Mouse (Mus musculus) inflammation-experienced regulatory T-cells, adult 6 months (primary cell): ENCODE results near the gene Nsmf. TPM values are rescaled to one million over a fixed set of nuclear protein-coding genes. Genes with fewer than 3 reads are reported as not detected.

Experiments used
- ATAC-seq: one replicate; pipeline ENCODE4 v1.8.0; 2017
- polyA plus RNA-seq, 3 experiments: library from polyadenylated mRNA; unstranded; fragments of 100-300 nt; shearing (Covaris generic); gene quantifications; one replicate each; pipeline ENCODE4 v1.2.1; 2017

Nsmf gene
- 10 to 100 TPM; 11.3 to 20.4 (median 11.4) TPM for polyA plus RNA-seq

GRCm38 (mm10) chr2:25054221-25055067 is at the start of gene Nsmf:
TSS of gene Nsmf (plus strand) at chr2:25054355.
- peak; percentile 95 for ATAC-seq

GRCm38 (mm10) chr2:25006767-25007166 is 47.4 kb upstream of the Nsmf start:
- no peak for ATAC-seq

- no peak for ATAC-seq
Observed at GRCm38 (mm10) chr2:25008250-25008649, 45.9 kb upstream of the Nsmf start.

GRCm38 (mm10) chr2:25022678-25023077 is 31.5 kb upstream of the Nsmf start:
- ATAC-seq = no peak

GRCm38 (mm10) chr2:25025109-25025508 is 29.0 kb upstream of the Nsmf start:
- no peak for ATAC-seq

GRCm38 (mm10) chr2:25034994-25035393 is 19.2 kb upstream of the Nsmf start:
- no peak for ATAC-seq

- ATAC-seq = no peak
Observed at GRCm38 (mm10) chr2:25040089-25040488, 14.1 kb upstream of the Nsmf start.

- no peak for ATAC-seq
Observed at GRCm38 (mm10) chr2:25050921-25051320, 3.2 kb upstream of the Nsmf start.

GRCm38 (mm10) chr2:25051450-25051849 is 2.7 kb upstream of the Nsmf start:
- ATAC-seq = no peak

- no peak for ATAC-seq
Observed at GRCm38 (mm10) chr2:25053101-25053500, 1.1 kb upstream of the Nsmf start.

GRCm38 (mm10) chr2:25055068-25055405 is 882 bp downstream of the Nsmf start:
- no peak for ATAC-seq

GRCm38 (mm10) chr2:25055409-25056155 is 1.4 kb downstream of the Nsmf start:
- no peak for ATAC-seq

- ATAC-seq = no peak
Observed at GRCm38 (mm10) chr2:25058926-25059325, 4.8 kb downstream of the Nsmf start.

GRCm38 (mm10) chr2:25063523-25063922 is 9.4 kb downstream of the Nsmf start:
- ATAC-seq = no peak

GRCm38 (mm10) chr2:25064285-25064684 is 10.1 kb downstream of the Nsmf start:
- ATAC-seq = no peak

- no peak for ATAC-seq
Observed at GRCm38 (mm10) chr2:25065537-25065936, 11.4 kb downstream of the Nsmf start.

GRCm38 (mm10) chr2:25066552-25066951 is 12.4 kb downstream of the Nsmf start:
- no peak for ATAC-seq

- no peak for ATAC-seq
Observed at GRCm38 (mm10) chr2:25069537-25069936, 15.4 kb downstream of the Nsmf start.

GRCm38 (mm10) chr2:25072398-25072797 is 18.2 kb downstream of the Nsmf start:
- no peak for ATAC-seq

- ATAC-seq = no peak
Observed at GRCm38 (mm10) chr2:25075506-25075905, 21.4 kb downstream of the Nsmf start.

GRCm38 (mm10) chr2:25078967-25079366 is 24.8 kb downstream of the Nsmf start:
- ATAC-seq = no peak

- ATAC-seq = no peak
Observed at GRCm38 (mm10) chr2:25080076-25080475, 25.9 kb downstream of the Nsmf start, which contains the start of gene Entpd8. TSS of gene Entpd8 (plus strand) at chr2:25080304.

GRCm38 (mm10) chr2:25083697-25084096 is 29.5 kb downstream of the Nsmf start:
- no peak for ATAC-seq

GRCm38 (mm10) chr2:25085571-25085970 is 31.4 kb downstream of the Nsmf start:
- no peak for ATAC-seq
